Mouse (Mus musculus) hindbrain, embryonic 14.5 days (tissue): Measurements from ENCODE around the gene Gm49396. TPM values are rescaled to one million over a fixed set of nuclear protein-coding genes. Genes with fewer than 3 reads are reported as not detected.
A peak's percentile ranks its signal among the peaks of the same experiment; 100 is the strongest.

Experiments
- ATAC-seq: fragments of 200-750 bp; cut with Nextera tagmentation; 2 replicates; pipeline ENCODE4 v1.8.0; 2017; ENCODE audit warnings: moderate number of reproducible peaks, mild to moderate bottlenecking, moderate TSS enrichment, moderate library complexity; ENCODE audit not compliant: low FRiP score
- DNase-seq: peaks from one replicate; pipeline ENCODE4 v3.0.0-alpha.2; 2015; ENCODE audit warnings: low spot score
- H3K27ac ChIP-seq: fragments of 300-500 bp; sonication (generic); 2 replicates; pipeline ENCODE4 v1.5.1; 2014; ENCODE audit warnings: mild to moderate bottlenecking, moderate library complexity
- H3K27me3 ChIP-seq: fragments of 300-500 bp; sonication (generic); 2 replicates; pipeline ENCODE4 v1.6.1; 2014; ENCODE audit warnings: mild to moderate bottlenecking, low read length, mixed read lengths; ENCODE audit not compliant: control insufficient read depth, insufficient read depth
- H3K36me3 ChIP-seq: fragments of 300-500 bp; sonication (generic); replicated peaks from 2 replicates; pipeline ENCODE4 v1.6.1; 2014; ENCODE audit not compliant: control insufficient read depth, insufficient read depth
- H3K4me1 ChIP-seq: fragments of 300-500 bp; sonication (generic); replicated peaks from 2 replicates; pipeline ENCODE4 v1.6.1; 2014; ENCODE audit warnings: antibody characterized with exemption, low read length, mixed read lengths; ENCODE audit not compliant: control insufficient read depth, insufficient read depth
- H3K4me2 ChIP-seq: fragments of 300-500 bp; sonication (generic); replicated peaks from 2 replicates; pipeline ENCODE4 v1.6.1; 2014; ENCODE audit warnings: mild to moderate bottlenecking, moderate library complexity
- H3K4me3 ChIP-seq: fragments of 300-500 bp; sonication (generic); replicated peaks from 2 replicates; pipeline ENCODE4 v1.5.1; 2014; ENCODE audit warnings: mild to moderate bottlenecking, low read length
- H3K9ac ChIP-seq: fragments of 300-500 bp; sonication (generic); 2 replicates; pipeline ENCODE4 v1.6.1; 2014
- H3K9me3 ChIP-seq: fragments of 300-500 bp; sonication (generic); 2 replicates; pipeline ENCODE4 v1.6.1; 2016; ENCODE audit warnings: low read length; ENCODE audit not compliant: control insufficient read depth
- WGBS: fragments of 180-500 bp; shearing (Covaris S2); extraction: QIAGEN DNeasy Blood & Tissue Kit; methylation state at CpG from one replicate; pipeline ENCODE4 v1.1.7; 2014; 5-methylcytosine and 5-hydroxymethylcytosine counted together
- polyA plus RNA-seq: library from polyadenylated mRNA; unstranded; fragments of >200 nt; fragmentation: Nextera tagmentation; extraction: Ambion mirVana; gene quantifications from 2 replicates; pipeline ENCODE4 v1.2.1, GENCODE M21; 2014

Gene Gm49396
- polyA plus RNA-seq, 1 experiment from 2014 or later: 6.5 TPM

GRCm38 (mm10) chr7:30526981-30527380, 36.2 kb upstream of the Gm49396 start:
- Histone ChIP-seq H3K27me3 (no peaks in the 10 kb centered on the region), H3K27ac (no peak overlapping the region), H3K9me3 (no peaks in the 10 kb centered on the region), H3K36me3 (peaks cover 100% of the 10 kb centered on the region), H3K9ac (no peak overlapping the region), H3K4me1 (peaks cover 8% of the 10 kb centered on the region), H3K4me2 (no peak overlapping the region), H3K4me3 (no peak overlapping the region)
- DNase-seq (no peak), ATAC-seq (no peak)
- WGBS: 86% methylated on average over 14 of the region's 14 CpGs

GRCm38 (mm10) chr7:30531291-30531815, 31.8 kb upstream of the Gm49396 start:
- Histone ChIP-seq H3K36me3 (peaks cover 65% of the 10 kb centered on the region), H3K27me3 (no peaks in the 10 kb centered on the region), H3K27ac (no peak overlapping the region), H3K4me1 (peaks cover 36% of the 10 kb centered on the region), H3K4me3 (0 out of 2 replicates have a peak overlapping the region, but pooled peaks have one; percentile 88), H3K4me2 (peak overlapping the region; percentile 69), H3K9me3 (no peaks in the 10 kb centered on the region), H3K9ac (peak overlapping the region; percentile 97)
- ATAC-seq (no peak), DNase-seq (no peak)
- 83% methylated on average over 9 of the region's 9 CpGs for WGBS

- Histone ChIP-seq H3K9me3 (no peaks in the 10 kb centered on the region), H3K9ac (peak overlapping the region; percentile 97), H3K4me3 (peak overlapping the region; percentile 88), H3K27ac (no peak overlapping the region), H3K36me3 (peaks cover 49% of the 10 kb centered on the region), H3K4me1 (peaks cover 36% of the 10 kb centered on the region), H3K27me3 (no peaks in the 10 kb centered on the region), H3K4me2 (peak overlapping the region; percentile 69)
- ATAC-seq: no peak
- DNase-seq: peak; percentile 37
- WGBS: 8% methylated on average over 8 of the region's 8 CpGs
Observed at GRCm38 (mm10) chr7:30532931-30533330, 30.2 kb upstream of the Gm49396 start.

GRCm38 (mm10) chr7:30533941-30534632, 29.1 kb upstream of the Gm49396 start:
- H3K9ac ChIP-seq: peak overlapping the region; percentile 97
- H3K36me3 ChIP-seq: peaks cover 38% of the 10 kb centered on the region
- ATAC-seq (peak; percentile 41), DNase-seq (peak; percentile 40)
- H3K4me1 ChIP-seq: peaks cover 36% of the 10 kb centered on the region
- 2% methylated on average over 24 of the region's 26 CpGs for WGBS
- peak overlapping the region; percentile 88 for H3K4me3 ChIP-seq
- H3K4me2 ChIP-seq: peak overlapping the region; percentile 69
- H3K27me3 ChIP-seq: no peaks in the 10 kb centered on the region
- H3K27ac ChIP-seq: peak overlapping the region; percentile 96
- no peaks in the 10 kb centered on the region for H3K9me3 ChIP-seq

GRCm38 (mm10) chr7:30534633-30535577, 28.2 kb upstream of the Gm49396 start, which contains the start of gene Arhgap33:
Gene Arhgap33, minus strand, starts transcription at chr7:30535060.
- Histone ChIP-seq H3K9ac (peak within 1 kb of the TSS; percentile 97), H3K4me2 (peak within 1 kb of the TSS; percentile 69), H3K36me3 (peaks cover 37% of the 10 kb centered on the region), H3K27ac (peak within 1 kb of the TSS; percentile 96), H3K9me3 (no peaks in the 10 kb centered on the region), H3K4me3 (peak within 1 kb of the TSS; percentile 88), H3K4me1 (peaks cover 36% of the 10 kb centered on the region), H3K27me3 (no peaks in the 10 kb centered on the region)
- under 1% methylated on average over 67 of the region's 84 CpGs for WGBS
- ATAC-seq (peak; percentile 93), DNase-seq (peak; percentile 98)

GRCm38 (mm10) chr7:30540572-30540971, 22.6 kb upstream of the Gm49396 start:
- no peaks in the 10 kb centered on the region for H3K27me3 ChIP-seq
- no peak for ATAC-seq
- no peak overlapping the region for H3K9ac ChIP-seq
- peaks cover 23% of the 10 kb centered on the region; the same call in 1 of the 2 replicates for H3K36me3 ChIP-seq
- no peaks in the 10 kb centered on the region for H3K9me3 ChIP-seq
- 85% methylated on average over 7 of the region's 7 CpGs for WGBS
- no peak overlapping the region for H3K4me2 ChIP-seq
- no peak for DNase-seq
- H3K27ac ChIP-seq: no peak overlapping the region
- H3K4me1 ChIP-seq: peaks cover 4% of the 10 kb centered on the region
- H3K4me3 ChIP-seq: no peak overlapping the region

GRCm38 (mm10) chr7:30544327-30544726, 18.8 kb upstream of the Gm49396 start:
- DNase-seq (no peak), ATAC-seq (no peak)
- H3K4me2 ChIP-seq: no peak overlapping the region
- H3K27me3 ChIP-seq: no peaks in the 10 kb centered on the region
- H3K36me3 ChIP-seq: peaks cover 41% of the 10 kb centered on the region
- no peak overlapping the region for H3K9ac ChIP-seq
- no peak overlapping the region for H3K27ac ChIP-seq
- H3K9me3 ChIP-seq: no peaks in the 10 kb centered on the region
- 93% methylated on average over 2 of the region's 2 CpGs for WGBS
- no peak overlapping the region for H3K4me3 ChIP-seq
- H3K4me1 ChIP-seq: no peaks in the 10 kb centered on the region

- Histone ChIP-seq H3K4me2 (no peak overlapping the region), H3K27me3 (peaks cover 8% of the 10 kb centered on the region; the same call in 1 of the 2 replicates), H3K4me3 (no peak overlapping the region), H3K9ac (no peak overlapping the region), H3K4me1 (peaks cover 13% of the 10 kb centered on the region), H3K36me3 (peaks cover 26% of the 10 kb centered on the region), H3K27ac (no peak overlapping the region), H3K9me3 (no peaks in the 10 kb centered on the region)
- ATAC-seq: no peak
- 83% methylated on average over 2 of the region's 2 CpGs for WGBS
- DNase-seq: no peak
Observed at GRCm38 (mm10) chr7:30549880-30550279, 13.3 kb upstream of the Gm49396 start.

- no peak overlapping the region for H3K4me3 ChIP-seq
- H3K9me3 ChIP-seq: no peaks in the 10 kb centered on the region
- 96% methylated on average over 1 of the region's 1 CpGs for WGBS
- no peak overlapping the region for H3K4me2 ChIP-seq
- peaks cover 33% of the 10 kb centered on the region for H3K36me3 ChIP-seq
- DNase-seq (no peak), ATAC-seq (no peak)
- no peak overlapping the region for H3K27ac ChIP-seq
- peaks cover 13% of the 10 kb centered on the region for H3K4me1 ChIP-seq
- H3K27me3 ChIP-seq: peaks cover 8% of the 10 kb centered on the region; the same call in 1 of the 2 replicates
- H3K9ac ChIP-seq: no peak overlapping the region
Observed at GRCm38 (mm10) chr7:30550603-30551002, 12.5 kb upstream of the Gm49396 start.
